Mouse (Mus musculus) left cerebral cortex, adult 11 months (tissue): Measurements from ENCODE around the gene Hacl1.

Source experiments
- DNase-seq: peaks from one replicate; pipeline ENCODE4 v3.0.0; 2022; ENCODE audit warnings: low spot score

Gene Hacl1

GRCm38 (mm10) chr14:31640890-31641505 lies at the start of gene Hacl1, which contains the start of gene Btd:
Gene Hacl1 (minus strand): TSS chr14:31641286.
Gene Btd (plus strand): TSS chr14:31641028.
- peak; percentile 86 for DNase-seq

- no peak for DNase-seq
These were observed 45.1 kb upstream of the Hacl1 start for GRCm38 (mm10) chr14:31686231-31686630.

- no peak for DNase-seq
These were observed 44.6 kb upstream of the Hacl1 start for GRCm38 (mm10) chr14:31685680-31686079.

- no peak for DNase-seq
These were observed 43.4 kb upstream of the Hacl1 start for GRCm38 (mm10) chr14:31684343-31685040.

GRCm38 (mm10) chr14:31683610-31684009 lies 42.5 kb upstream of the Hacl1 start:
- no peak for DNase-seq

- no peak for DNase-seq
These were observed 41.0 kb upstream of the Hacl1 start for GRCm38 (mm10) chr14:31681931-31682555.

GRCm38 (mm10) chr14:31681291-31681690 lies 40.2 kb upstream of the Hacl1 start:
- DNase-seq = no peak

- DNase-seq = no peak
These were observed 39.6 kb upstream of the Hacl1 start for GRCm38 (mm10) chr14:31680656-31681055.

GRCm38 (mm10) chr14:31671635-31672320 lies 30.7 kb upstream of the Hacl1 start:
- DNase-seq = no peak

GRCm38 (mm10) chr14:31669642-31670490 lies 28.8 kb upstream of the Hacl1 start:
- DNase-seq = no peak

GRCm38 (mm10) chr14:31669161-31669611 lies 28.1 kb upstream of the Hacl1 start:
- DNase-seq = no peak

GRCm38 (mm10) chr14:31668326-31668725 lies 27.2 kb upstream of the Hacl1 start:
- DNase-seq = no peak

GRCm38 (mm10) chr14:31667741-31668140 lies 26.7 kb upstream of the Hacl1 start:
- DNase-seq = no peak

- no peak for DNase-seq
These were observed 26.0 kb upstream of the Hacl1 start for GRCm38 (mm10) chr14:31666931-31667705.

- DNase-seq = no peak
These were observed 24.5 kb upstream of the Hacl1 start for GRCm38 (mm10) chr14:31665566-31665940.

GRCm38 (mm10) chr14:31664903-31665565 lies 23.9 kb upstream of the Hacl1 start:
- DNase-seq = no peak

GRCm38 (mm10) chr14:31664100-31664902 lies 23.2 kb upstream of the Hacl1 start:
- DNase-seq = no peak

- DNase-seq = no peak
These were observed 22.5 kb upstream of the Hacl1 start for GRCm38 (mm10) chr14:31663376-31664099.
